In the genomic region with DNA sequence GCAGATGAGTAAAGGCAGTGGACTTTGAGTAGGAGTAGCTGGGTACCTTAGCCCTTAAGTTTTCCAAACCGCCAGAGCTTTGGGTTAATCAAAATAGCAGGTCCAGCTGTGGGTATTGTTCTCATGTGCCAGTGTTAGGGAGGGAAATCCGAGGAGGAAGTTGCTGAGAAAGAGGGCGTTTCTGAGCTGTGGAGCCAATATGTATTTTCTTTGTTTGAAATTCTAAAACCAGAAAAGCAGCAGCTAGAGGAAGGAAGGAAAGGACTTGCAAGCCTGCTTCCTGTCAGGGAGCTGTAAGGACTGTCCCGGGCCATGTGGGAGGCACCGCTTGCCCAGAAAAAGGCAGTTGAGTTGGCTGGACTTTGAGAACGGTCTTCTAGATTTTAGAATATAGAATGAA, we compare ENCODE assay signal across 8 mouse cellular contexts. TPM values are rescaled to one million over a fixed set of nuclear protein-coding genes. Genes with fewer than 3 reads are reported as not detected.
DNase-seq lines count a peak whose midpoint lies in the region; ATAC-seq lines count a peak whose summit lies in the region.

No protein-coding gene starts in this region.

- peak overlapping the region; percentile 21; the same call in 1 of the 2 replicates for H3K27ac ChIP-seq in neural tube, embryonic 11.5 days (ENCODE audit: low read depth, low read length)
- H3K27ac ChIP-seq in embryonic facial prominence, embryonic 14.5 days (replicated peaks; ENCODE audit: low read depth, low read length) = peak overlapping the region; percentile 89
- H3K27ac ChIP-seq in limb, embryonic 11.5 days (replicated peaks; ENCODE audit: low read depth, low read length) = peak overlapping the region; percentile 63; the same call in 1 of the 2 replicates
- H3K27ac ChIP-seq in midbrain, embryonic 12.5 days (replicated peaks) = peak overlapping the region; percentile 58

- H3K4me3 ChIP-seq in neural tube, embryonic 11.5 days (ENCODE audit: low read depth, low read length) = peak overlapping the region; percentile 89
- peak overlapping the region; percentile 96 for H3K4me3 ChIP-seq in embryonic facial prominence, embryonic 14.5 days (ENCODE audit: low read depth, low read length)
- H3K4me3 ChIP-seq in limb, embryonic 11.5 days (ENCODE audit: low read depth, low read length) = peak overlapping the region; percentile 97
- H3K4me3 ChIP-seq in midbrain, embryonic 12.5 days = peak overlapping the region; percentile 95

- DNase-seq in neural tube, embryonic 11.5 days (ENCODE audit: low spot score) = peak; percentile 29
- DNase-seq in neural tube, embryonic 10.5 days (ENCODE audit: extremely low spot score, low spot score) = no peak
- peak; percentile 83 for DNase-seq in embryonic facial prominence, embryonic 14.5 days (ENCODE audit: low spot score)
- peak; percentile 58 to 66 for DNase-seq in heart, postnatal 36 days
- peak; percentile 52 for DNase-seq in limb, embryonic 11.5 days (ENCODE audit: low spot score)
- DNase-seq in right cerebral cortex, adult 18-20 months = no peak

- H3K4me1 ChIP-seq in neural tube, embryonic 11.5 days (ENCODE audit: control insufficient read depth, insufficient read depth, low read length) = peaks cover 18% of the 10 kb centered on the region
- peaks cover 12% of the 10 kb centered on the region for H3K4me1 ChIP-seq in embryonic facial prominence, embryonic 14.5 days (ENCODE audit: control insufficient read depth, insufficient read depth, low read length)
- 0 out of 2 replicates have a peak, but pooled peaks cover 4% of the 10 kb centered on the region for H3K4me1 ChIP-seq in limb, embryonic 11.5 days (ENCODE audit: control insufficient read depth, insufficient read depth, low read length)
- H3K4me1 ChIP-seq in midbrain, embryonic 12.5 days = peaks cover 23% of the 10 kb centered on the region

- H3K27me3 ChIP-seq in neural tube, embryonic 11.5 days (ENCODE audit: control insufficient read depth, insufficient read depth, low read length) = no peaks in the 10 kb centered on the region
- H3K27me3 ChIP-seq in embryonic facial prominence, embryonic 14.5 days (replicated peaks; ENCODE audit: control insufficient read depth, insufficient read depth, low read length) = no peaks in the 10 kb centered on the region
- no peaks in the 10 kb centered on the region for H3K27me3 ChIP-seq in limb, embryonic 11.5 days (ENCODE audit: control insufficient read depth, insufficient read depth, low read length)
- no peaks in the 10 kb centered on the region for H3K27me3 ChIP-seq in midbrain, embryonic 12.5 days

- no peaks in the 10 kb centered on the region for H3K9me3 ChIP-seq in neural tube, embryonic 11.5 days (ENCODE audit: control insufficient read depth, low read length)
- no peaks in the 10 kb centered on the region for H3K9me3 ChIP-seq in embryonic facial prominence, embryonic 14.5 days (ENCODE audit: control insufficient read depth, low read length)
- peaks cover 3% of the 10 kb centered on the region; the same call in 1 of the 2 replicates for H3K9me3 ChIP-seq in limb, embryonic 11.5 days (ENCODE audit: control insufficient read depth, low read length)
- no peaks in the 10 kb centered on the region for H3K9me3 ChIP-seq in midbrain, embryonic 12.5 days

- intact Hi-C loops in heart, postnatal 36 days (cut with DNase I) = loop anchor here (2.0 to 5.0 kb wide), 2 partner anchors 43 to 120 kb away; a partner anchor contains a TSS

- WGBS in neural tube, embryonic 11.5 days = 32% methylated on average over 6 of the region's 6 CpGs
- 4% methylated on average over 6 of the region's 6 CpGs for WGBS in embryonic facial prominence, embryonic 14.5 days
- 21% methylated on average over 6 of the region's 6 CpGs for WGBS in limb, embryonic 11.5 days
- WGBS in midbrain, embryonic 12.5 days = 26% methylated on average over 6 of the region's 6 CpGs

- peak overlapping the region; percentile 83 for H3K9ac ChIP-seq in neural tube, embryonic 11.5 days (ENCODE audit: low read length)
- peak overlapping the region; percentile 85 for H3K9ac ChIP-seq in embryonic facial prominence, embryonic 14.5 days (ENCODE audit: low read depth, low read length)
- peak overlapping the region; percentile 84; the same call in 1 of the 2 replicates for H3K9ac ChIP-seq in limb, embryonic 11.5 days (ENCODE audit: low read length)
- peak overlapping the region; percentile 78; the same call in 1 of the 2 replicates for H3K9ac ChIP-seq in midbrain, embryonic 12.5 days (replicated peaks)

- H3K36me3 ChIP-seq in neural tube, embryonic 11.5 days (ENCODE audit: control insufficient read depth, insufficient read depth, low read length) = no peaks in the 10 kb centered on the region; the same call in 1 of the 2 replicates
- peaks cover 9% of the 10 kb centered on the region; the same call in 1 of the 2 replicates for H3K36me3 ChIP-seq in embryonic facial prominence, embryonic 14.5 days (ENCODE audit: control insufficient read depth, insufficient read depth, low read length)
- H3K36me3 ChIP-seq in limb, embryonic 11.5 days (ENCODE audit: control insufficient read depth, insufficient read depth, low read length) = no peaks in the 10 kb centered on the region; the same call in 1 of the 2 replicates
- 0 out of 2 replicates have a peak, but pooled peaks cover 11% of the 10 kb centered on the region for H3K36me3 ChIP-seq in midbrain, embryonic 12.5 days

- peak overlapping the region; percentile 87 for H3K4me2 ChIP-seq in neural tube, embryonic 11.5 days (ENCODE audit: low read depth)
- H3K4me2 ChIP-seq in embryonic facial prominence, embryonic 14.5 days (ENCODE audit: low read depth, low read length) = peak overlapping the region; percentile 98
- H3K4me2 ChIP-seq in limb, embryonic 11.5 days (ENCODE audit: low read depth, severe bottlenecking) = peak overlapping the region; percentile 74
- peak overlapping the region; percentile 64 for H3K4me2 ChIP-seq in midbrain, embryonic 12.5 days (replicated peaks)

- no peak for ATAC-seq in neural tube, embryonic 11.5 days (ENCODE audit: insufficient read depth, low FRiP score, low TSS enrichment)
- no peak for ATAC-seq in embryonic facial prominence, embryonic 14.5 days (ENCODE audit: low read depth)
- no peak for ATAC-seq in limb, embryonic 11.5 days (ENCODE audit: insufficient number of reproducible peaks, low FRiP score, low TSS enrichment, low read depth)
- no peak for ATAC-seq in midbrain, embryonic 12.5 days (ENCODE audit: low FRiP score, low read depth)
- no peak for ATAC-seq in frontal cortex, adult (ENCODE audit: low TSS enrichment)

RNA-seq across cellular contexts. Expression of a gene that starts 1.7 kb away (rescaled TPM):
- polyA plus RNA-seq in neural tube, embryonic 11.5 days (2014; fragmentation: Nextera tagmentation; extraction: Ambion mirVana) = 33.0 and 39.0 TPM in 2 replicates
- 83.4 and 92.4 TPM in 2 replicates for polyA plus RNA-seq in embryonic facial prominence, embryonic 14.5 days (2014; fragmentation: Nextera tagmentation; extraction: Ambion mirVana)
- 10 to 100 TPM; 81.4 to 89.2 TPM for total RNA-seq in heart, postnatal 36 days (2021)
- 54.7 and 63.6 TPM in 2 replicates for polyA plus RNA-seq in limb, embryonic 11.5 days (2014; fragmentation: Nextera tagmentation; extraction: Ambion mirVana)
- polyA plus RNA-seq in midbrain, embryonic 12.5 days (2016; fragmentation: Nextera tagmentation; extraction: Ambion mirVana) = 43.5 and 50.0 TPM in 2 replicates

Comparison
In these comparisons a context has a peak if more than half of its experiments do, and no peak if none do; other contexts are left out.
1. DNase-seq: peak in neural tube, embryonic 11.5 days (single experiment), embryonic facial prominence, embryonic 14.5 days (single experiment), heart, postnatal 36 days (2 of 2) and limb, embryonic 11.5 days (single experiment); none in neural tube, embryonic 10.5 days (single experiment) and right cerebral cortex, adult 18-20 months (single experiment).
2. H3K27ac ChIP-seq: peak in every context shown above with its lines; median percentile 89 in embryonic facial prominence, embryonic 14.5 days; 63 in limb, embryonic 11.5 days; 58 in midbrain, embryonic 12.5 days; 21 in neural tube, embryonic 11.5 days.
3. Peak in every context shown above with its lines, with median percentiles within 50 percentile points of each other: H3K4me2 ChIP-seq, H3K4me3 ChIP-seq and H3K9ac ChIP-seq.